In the genomic region with DNA sequence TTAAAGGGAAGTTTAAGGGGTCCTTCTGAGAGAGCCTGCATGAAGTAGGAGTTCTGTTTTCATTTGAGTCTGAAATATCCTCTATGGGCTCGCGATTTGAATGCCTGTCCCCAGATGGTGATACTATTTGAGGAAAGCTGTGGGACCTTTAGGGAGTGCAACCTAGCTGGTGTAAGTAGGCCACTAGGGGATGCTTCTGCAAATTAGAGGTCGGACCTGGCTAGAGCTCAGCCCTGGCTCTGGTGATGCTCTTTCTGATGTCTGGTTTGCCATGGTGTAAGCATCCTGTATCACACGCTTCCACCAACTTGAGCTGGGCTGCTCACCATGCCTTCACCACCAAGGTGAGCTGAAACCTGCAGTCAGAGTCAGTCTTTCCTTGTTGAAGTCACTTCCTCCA, we compare ENCODE assay signal across 13 mouse cellular contexts.
"Had no signal": no experiment of that assay in that cellular context is flagged by ENCODE, and none has a peak within 500 bp of the region (broad histone marks: within the 10 kb centered on the region; RNA-seq: fewer than 3 reads in every experiment).

No protein-coding gene starts in this region.

- H3K36me3 ChIP-seq: limb, embryonic 15.5 days; liver, embryonic 12.5 days; midbrain, embryonic 15.5 days; neural tube, embryonic 13.5 days had no signal

- H3K4me3 ChIP-seq: limb, embryonic 15.5 days; liver, embryonic 12.5 days; megakaryocyte, embryonic 14.5 days; midbrain, embryonic 15.5 days; neural tube, embryonic 13.5 days had no signal

- H3K4me1 ChIP-seq: limb, embryonic 15.5 days; liver, embryonic 12.5 days; megakaryocyte, embryonic 14.5 days had no signal

- H3K4me2 ChIP-seq: limb, embryonic 15.5 days; liver, embryonic 12.5 days; lung, embryonic 14.5 days; midbrain, embryonic 11.5 days; midbrain, embryonic 15.5 days; neural tube, embryonic 13.5 days had no signal

- H3K9ac ChIP-seq: limb, embryonic 15.5 days; liver, embryonic 12.5 days; lung, embryonic 14.5 days; midbrain, embryonic 15.5 days; neural tube, embryonic 13.5 days had no signal

- H3K27me3 ChIP-seq: limb, embryonic 15.5 days; liver, embryonic 12.5 days; megakaryocyte, embryonic 14.5 days; midbrain, embryonic 15.5 days; neural tube, embryonic 13.5 days had no signal

- ATAC-seq: liver, embryonic 12.5 days; midbrain, embryonic 15.5 days had no signal

- H3K9me3 ChIP-seq: limb, embryonic 15.5 days; liver, embryonic 12.5 days; midbrain, embryonic 15.5 days; neural tube, embryonic 13.5 days had no signal

- DNase-seq: lung, postnatal 10 days; right cerebral cortex, postnatal 4 days; spleen, adult 18-20 months; thymus, adult 18-20 months; thymus, postnatal 14 days had no signal

- H3K27ac ChIP-seq: limb, embryonic 15.5 days; liver, embryonic 12.5 days; macrophage; midbrain, embryonic 15.5 days; neural tube, embryonic 13.5 days had no signal
